In genomic region chr7:127967922-127968828, GRCm38 (mm10) we compare ENCODE assay signal across 8 mouse cellular contexts. TPM values are rescaled to one million over a fixed set of nuclear protein-coding genes. Genes with fewer than 3 reads are reported as not detected.
A peak's percentile ranks its signal among the peaks of the same experiment; 100 is the strongest.
DNase-seq lines count a peak whose midpoint lies in the region; ATAC-seq and TF ChIP-seq lines count a peak whose summit lies in the region.

No protein-coding gene starts in this region.

- no peak for TF ChIP-seq CTCF in spleen, adult 2 months (IDR thresholded peaks at IDR 0.05; ENCODE audit: extremely low read depth, insufficient read depth, insufficient read length, insufficient replicate concordance)

- peak overlapping the region; percentile 93 for H3K27ac ChIP-seq in embryonic facial prominence, embryonic 11.5 days (replicated peaks; ENCODE audit: low read depth, low read length)
- H3K27ac ChIP-seq in limb, embryonic 12.5 days = peak overlapping the region; percentile 98
- H3K27ac ChIP-seq in midbrain, embryonic 13.5 days = peak overlapping the region; percentile 97
- peak overlapping the region; percentile 98 for H3K27ac ChIP-seq in spleen, adult 2 months (ENCODE audit: insufficient read depth, low read length)

- H3K36me3 ChIP-seq in embryonic facial prominence, embryonic 11.5 days (replicated peaks; ENCODE audit: control insufficient read depth, insufficient read depth, low read depth, low read length) = peaks cover 20% of the 10 kb centered on the region
- H3K36me3 ChIP-seq in limb, embryonic 12.5 days = peaks cover 39% of the 10 kb centered on the region
- peaks cover 36% of the 10 kb centered on the region for H3K36me3 ChIP-seq in midbrain, embryonic 13.5 days
- peaks cover 22% of the 10 kb centered on the region for H3K36me3 ChIP-seq in spleen, adult 2 months (ENCODE audit: control insufficient read depth, insufficient read depth, low read length)

- H3K4me3 ChIP-seq in embryonic facial prominence, embryonic 11.5 days (ENCODE audit: low read depth, low read length) = peak overlapping the region; percentile 67
- peak overlapping the region; percentile 93 for H3K4me3 ChIP-seq in limb, embryonic 12.5 days (replicated peaks)
- peak overlapping the region; percentile 95 for H3K4me3 ChIP-seq in midbrain, embryonic 13.5 days (replicated peaks)
- peak overlapping the region; percentile 98 for H3K4me3 ChIP-seq in spleen, adult 2 months (ENCODE audit: extremely low read depth, insufficient read depth, insufficient read length)

- H3K27me3 ChIP-seq in embryonic facial prominence, embryonic 11.5 days (ENCODE audit: control insufficient read depth, insufficient read depth, low read length) = no peaks in the 10 kb centered on the region
- no peaks in the 10 kb centered on the region for H3K27me3 ChIP-seq in limb, embryonic 12.5 days
- no peaks in the 10 kb centered on the region for H3K27me3 ChIP-seq in midbrain, embryonic 13.5 days
- no peaks in the 10 kb centered on the region for H3K27me3 ChIP-seq in spleen, adult 2 months (ENCODE audit: control insufficient read depth, insufficient read depth, low read length)

- 1% methylated on average over 40 of the region's 42 CpGs for WGBS in embryonic facial prominence, embryonic 11.5 days
- under 1% methylated on average over 41 of the region's 42 CpGs for WGBS in limb, embryonic 12.5 days
- under 1% methylated on average over 38 of the region's 42 CpGs for WGBS in midbrain, embryonic 13.5 days
- WGBS in spleen, adult 2 months = under 1% methylated on average over 41 of the region's 42 CpGs

- H3K4me1 ChIP-seq in embryonic facial prominence, embryonic 11.5 days (ENCODE audit: control insufficient read depth, insufficient read depth, low read length) = no peaks in the 10 kb centered on the region
- H3K4me1 ChIP-seq in limb, embryonic 12.5 days (replicated peaks) = peaks cover 13% of the 10 kb centered on the region
- H3K4me1 ChIP-seq in midbrain, embryonic 13.5 days (replicated peaks) = peaks cover 29% of the 10 kb centered on the region
- H3K4me1 ChIP-seq in spleen, adult 2 months (ENCODE audit: control insufficient read depth, insufficient read depth, insufficient read length) = peaks cover 5% of the 10 kb centered on the region; the same call in 1 of the 2 replicates

- H3K4me2 ChIP-seq in embryonic facial prominence, embryonic 11.5 days (ENCODE audit: low read depth, low read length) = peak overlapping the region; percentile 63
- H3K4me2 ChIP-seq in limb, embryonic 12.5 days = peak overlapping the region; percentile 89
- H3K4me2 ChIP-seq in midbrain, embryonic 13.5 days (replicated peaks) = peak overlapping the region; percentile 89

- H3K9me3 ChIP-seq in embryonic facial prominence, embryonic 11.5 days (replicated peaks; ENCODE audit: control insufficient read depth, low read length) = no peaks in the 10 kb centered on the region
- H3K9me3 ChIP-seq in limb, embryonic 12.5 days = no peaks in the 10 kb centered on the region
- no peaks in the 10 kb centered on the region for H3K9me3 ChIP-seq in midbrain, embryonic 13.5 days

- H3K9ac ChIP-seq in embryonic facial prominence, embryonic 11.5 days (replicated peaks; ENCODE audit: low read length) = peak overlapping the region; percentile 86
- peak overlapping the region; percentile 99 for H3K9ac ChIP-seq in limb, embryonic 12.5 days (replicated peaks)
- peak overlapping the region; percentile 93 for H3K9ac ChIP-seq in midbrain, embryonic 13.5 days (replicated peaks)

- ATAC-seq in embryonic facial prominence, embryonic 11.5 days (replicated peaks; ENCODE audit: insufficient number of reproducible peaks, low FRiP score, low TSS enrichment, low read depth) = no peak
- ATAC-seq in limb, embryonic 12.5 days (ENCODE audit: insufficient number of reproducible peaks, insufficient read depth, low FRiP score, low TSS enrichment, low read depth) = peak; percentile 38; the same call in 1 of the 2 replicates
- peak; percentile 53; the same call in 1 of the 2 replicates for ATAC-seq in midbrain, embryonic 13.5 days

- no peak for TF ChIP-seq POLR2A in spleen, adult 2 months (IDR thresholded peaks at IDR 0.05; ENCODE audit: low read depth, low read length)

- DNase-seq in 3134 (ENCODE audit: extremely low read depth, insufficient read length, low spot score) = peak; percentile 90
- peak; percentile 80 to 90 for DNase-seq in adrenal gland, postnatal 36 days
- DNase-seq in embryonic facial prominence, embryonic 11.5 days (ENCODE audit: low spot score) = peak; percentile 83
- peak; percentile 99 for DNase-seq in heart, adult 11 months
- peak; percentile 83 for DNase-seq in kidney, adult 18-20 months
- DNase-seq in spleen, adult 2 months (ENCODE audit: low read depth in 1 of 2, low spot score in 2 of 2) = peak; percentile 28 to 68

RNA-seq across cellular contexts. Expression of gene Fus, which starts 0.9 kb away (rescaled TPM):
- 100 to 1,000 TPM; 170 to 229 TPM for total RNA-seq in adrenal gland, postnatal 36 days (2021)
- polyA plus RNA-seq in embryonic facial prominence, embryonic 11.5 days (2014; fragmentation: Nextera tagmentation; extraction: Ambion mirVana) = 52.5 and 57.7 TPM in 2 replicates
- polyA plus RNA-seq in limb, embryonic 12.5 days (2016; fragmentation: Nextera tagmentation; extraction: Ambion mirVana) = 597 and 605 TPM in 2 replicates
- 415 and 452 TPM in 2 replicates for polyA plus RNA-seq in midbrain, embryonic 13.5 days (2015; fragmentation: Nextera tagmentation; extraction: Ambion mirVana)
- polyA plus RNA-seq in spleen, adult 2 months (2012; rRNA removed) = 239 and 285 TPM in 2 replicates

RNA-seq across cellular contexts. Expression of gene Prss36, which starts 21.6 kb away (rescaled TPM):
- total RNA-seq in adrenal gland, postnatal 36 days (2021) = 10 to 100 TPM in 1 of 2 experiments, 1 to 10 TPM in 1; 6.7 to 10.7 TPM
- 11.0 and 12.2 TPM in 2 replicates for polyA plus RNA-seq in embryonic facial prominence, embryonic 11.5 days (2014; fragmentation: Nextera tagmentation; extraction: Ambion mirVana)
- polyA plus RNA-seq in limb, embryonic 12.5 days (2016; fragmentation: Nextera tagmentation; extraction: Ambion mirVana) = 9.6 and 10.7 TPM in 2 replicates
- 11.8 and 12.7 TPM in 2 replicates for polyA plus RNA-seq in midbrain, embryonic 13.5 days (2015; fragmentation: Nextera tagmentation; extraction: Ambion mirVana)
- 4.4 and 6.0 TPM in 2 replicates for polyA plus RNA-seq in spleen, adult 2 months (2012; rRNA removed)

RNA-seq across cellular contexts. Expression of gene Pycard, which starts 25.5 kb away (rescaled TPM):
- 1 to 10 TPM; 3.6 to 5.4 TPM for total RNA-seq in adrenal gland, postnatal 36 days (2021)
- 7.3 TPM in 2 replicates for polyA plus RNA-seq in embryonic facial prominence, embryonic 11.5 days (2014; fragmentation: Nextera tagmentation; extraction: Ambion mirVana)
- polyA plus RNA-seq in limb, embryonic 12.5 days (2016; fragmentation: Nextera tagmentation; extraction: Ambion mirVana) = 9.2 and 10.5 TPM in 2 replicates
- polyA plus RNA-seq in midbrain, embryonic 13.5 days (2015; fragmentation: Nextera tagmentation; extraction: Ambion mirVana) = 3.9 and 4.1 TPM in 2 replicates
- 98.6 and 100 TPM in 2 replicates for polyA plus RNA-seq in spleen, adult 2 months (2012; rRNA removed)

RNA-seq across cellular contexts. Expression of gene Trim72, which starts 35.6 kb away (rescaled TPM):
- total RNA-seq in adrenal gland, postnatal 36 days (2021) = under 1 TPM in 1 of 2 experiments, not detected in 1; 0.20 TPM
- polyA plus RNA-seq in embryonic facial prominence, embryonic 11.5 days (2014; fragmentation: Nextera tagmentation; extraction: Ambion mirVana) = 0.10 TPM in 1 of 2 replicates, not detected in the other
- 0.23 and 0.61 TPM in 2 replicates for polyA plus RNA-seq in limb, embryonic 12.5 days (2016; fragmentation: Nextera tagmentation; extraction: Ambion mirVana)
- polyA plus RNA-seq in midbrain, embryonic 13.5 days (2015; fragmentation: Nextera tagmentation; extraction: Ambion mirVana) = not detected in 2 replicates
- polyA plus RNA-seq in spleen, adult 2 months (2012; rRNA removed) = 0.19 and 0.33 TPM in 2 replicates

RNA-seq across cellular contexts. Expression of gene Prss8, which starts 38.3 kb away (rescaled TPM):
- not detected for total RNA-seq in adrenal gland, postnatal 36 days (2021)
- 8.7 and 9.0 TPM in 2 replicates for polyA plus RNA-seq in embryonic facial prominence, embryonic 11.5 days (2014; fragmentation: Nextera tagmentation; extraction: Ambion mirVana)
- polyA plus RNA-seq in limb, embryonic 12.5 days (2016; fragmentation: Nextera tagmentation; extraction: Ambion mirVana) = 5.0 TPM in 2 replicates
- polyA plus RNA-seq in midbrain, embryonic 13.5 days (2015; fragmentation: Nextera tagmentation; extraction: Ambion mirVana) = 0.20 and 0.35 TPM in 2 replicates
- polyA plus RNA-seq in spleen, adult 2 months (2012; rRNA removed) = 3.7 and 4.2 TPM in 2 replicates

Comparison
In these comparisons a context has a peak if more than half of its experiments do, and no peak if none do; other contexts are left out.
1. DNase-seq: peak in every context shown above with its lines; median percentile 99 in heart, adult 11 months; 90 in 3134; 85 in adrenal gland, postnatal 36 days; 83 in embryonic facial prominence, embryonic 11.5 days; 83 in kidney, adult 18-20 months; 48 in spleen, adult 2 months.